Mouse (Mus musculus) limb, embryonic 14.5 days (tissue): Measurements from ENCODE around the gene A430078G23Rik. TPM values are rescaled to one million over a fixed set of nuclear protein-coding genes. Genes with fewer than 3 reads are reported as not detected.
"Not testable (repeated sequence)": the region's sequence is repeated elsewhere in the genome, so short reads cannot be mapped to it uniquely, and the experiment has no call there.

Experiments
- ATAC-seq: fragments of 200-750 bp; cut with Nextera tagmentation; 2 replicates; pipeline ENCODE4 v1.8.0; 2017; ENCODE audit warnings: low read depth, moderate number of reproducible peaks, moderate TSS enrichment; ENCODE audit not compliant: low FRiP score
- DNase-seq: peaks from one replicate; pipeline ENCODE4 v3.0.0-alpha.2; 2015; ENCODE audit warnings: low spot score
- H3K27ac ChIP-seq: fragments of 300-500 bp; sonication (generic); replicated peaks from 2 replicates; pipeline ENCODE4 v1.5.1; 2014; ENCODE audit warnings: low read depth, mild to moderate bottlenecking, low read length, moderate library complexity, mixed read lengths
- H3K27me3 ChIP-seq: fragments of 300-500 bp; sonication (generic); 2 replicates; pipeline ENCODE4 v1.6.1; 2014; ENCODE audit warnings: low read length, mixed read lengths; ENCODE audit not compliant: control insufficient read depth, insufficient read depth
- H3K36me3 ChIP-seq: fragments of 300-500 bp; sonication (generic); 2 replicates; pipeline ENCODE4 v1.6.1; 2014; ENCODE audit warnings: mild to moderate bottlenecking, low read length, moderate library complexity, mixed read lengths; ENCODE audit not compliant: control insufficient read depth, insufficient read depth
- H3K4me1 ChIP-seq: fragments of 300-500 bp; sonication (generic); 2 replicates; pipeline ENCODE4 v1.6.1; 2014; ENCODE audit warnings: antibody characterized with exemption, low read length, mixed read lengths; ENCODE audit not compliant: control insufficient read depth, insufficient read depth
- H3K4me2 ChIP-seq: fragments of 300-500 bp; sonication (generic); replicated peaks from 2 replicates; pipeline ENCODE4 v1.6.1; 2014; ENCODE audit warnings: low read depth, mild to moderate bottlenecking, low read length, moderate library complexity; ENCODE audit not compliant: severe bottlenecking
- H3K4me3 ChIP-seq: fragments of 300-500 bp; sonication (generic); replicated peaks from 2 replicates; pipeline ENCODE4 v1.5.1; 2014; ENCODE audit warnings: low read length
- H3K9ac ChIP-seq: fragments of 300-500 bp; sonication (generic); 2 replicates; pipeline ENCODE4 v1.6.1; 2014; ENCODE audit warnings: mild to moderate bottlenecking, low read depth, low read length, moderate library complexity; ENCODE audit not compliant: severe bottlenecking
- H3K9me3 ChIP-seq: fragments of 300-500 bp; sonication (generic); 2 replicates; pipeline ENCODE4 v1.6.1; 2016; ENCODE audit warnings: low read length; ENCODE audit not compliant: control insufficient read depth
- POLR2A ChIP-seq: fragments of 200-500 bp; IDR thresholded peaks from 2 replicates; pipeline ENCODE4 v1.8.0; 2012; ENCODE audit warnings: inconsistent platforms, mild to moderate bottlenecking, moderate library complexity, borderline replicate concordance; ENCODE audit not compliant: insufficient read depth, insufficient read length; ENCODE audit errors: extremely low read depth
- WGBS: fragments of 180-500 bp; shearing (Covaris S2); extraction: QIAGEN DNeasy Blood & Tissue Kit; methylation state at CpG from one replicate; pipeline ENCODE4 v1.1.7; 2014; 5-methylcytosine and 5-hydroxymethylcytosine counted together
- polyA plus RNA-seq, 2 experiments: library from polyadenylated mRNA; depleted of rRNA in 1 of 2; stranded (reverse) in 1 of 2; unstranded in 1 of 2; fragments of >200 nt; fragmentation: Nextera tagmentation in 1 of 2; extraction: Ambion mirVana in 1 of 2; gene quantifications; 2 replicates each; pipeline versions ENCODE4 v1.2.1 to v1.2.3; 2012 to 2014

The A430078G23Rik gene
- polyA plus RNA-seq, 2 experiments = 0.18 to 0.22 TPM

DNA sequence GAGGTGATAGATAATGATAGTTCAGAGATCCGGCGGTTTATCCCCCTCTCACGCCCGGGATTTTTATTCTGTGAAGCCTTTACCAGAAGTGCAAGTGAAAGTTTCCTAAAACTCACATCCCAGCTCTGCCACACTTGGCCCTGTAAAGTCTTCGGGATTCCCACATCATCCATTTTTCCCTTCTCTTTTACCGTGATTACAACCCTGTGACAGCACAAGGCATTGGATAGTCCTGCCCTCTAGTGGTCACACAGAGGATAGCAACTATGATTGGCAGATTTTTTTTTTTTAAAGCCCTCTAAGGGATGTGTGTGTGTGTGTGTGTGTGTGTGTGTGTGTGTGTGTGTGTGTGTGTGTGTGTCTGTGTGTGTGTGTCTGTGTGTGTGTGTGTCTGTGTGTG, 22.6 kb upstream of the A430078G23Rik start:
- Histone ChIP-seq H3K9ac (no peak overlapping the region), H3K4me1 (no peaks in the 10 kb centered on the region), H3K9me3 (no peaks in the 10 kb centered on the region), H3K27me3 (no peaks in the 10 kb centered on the region), H3K4me3 (no peak overlapping the region), H3K36me3 (no peaks in the 10 kb centered on the region), H3K27ac (no peak overlapping the region), H3K4me2 (no peak overlapping the region)
- peak; percentile 72 for DNase-seq
- WGBS = 50% methylated on average over 6 of the region's 6 CpGs
- TF ChIP-seq POLR2A = no peak
- ATAC-seq = no peak

DNA sequence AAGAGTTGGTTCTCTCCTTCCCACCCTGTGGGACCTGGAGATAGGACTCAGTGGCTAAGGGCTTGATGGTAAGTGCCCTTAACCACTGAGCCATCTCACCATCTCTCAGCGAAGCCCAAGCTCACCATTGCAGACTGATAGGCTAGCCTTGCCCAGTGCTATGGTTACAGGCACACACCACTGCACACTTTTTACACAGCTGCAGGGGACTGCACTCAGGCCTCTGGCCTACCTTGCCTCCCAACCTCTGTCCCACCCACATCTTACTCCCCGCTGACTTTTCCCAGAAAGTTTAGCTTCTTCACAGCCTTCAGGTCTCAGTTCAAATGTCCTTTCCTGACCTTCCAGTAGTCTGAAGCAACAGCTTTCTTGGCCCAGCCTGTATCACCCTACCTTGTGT, 21.5 kb upstream of the A430078G23Rik start:
- ATAC-seq = no peak
- 75% methylated on average over 2 of the region's 2 CpGs for WGBS
- no peak for TF ChIP-seq POLR2A

DNA sequence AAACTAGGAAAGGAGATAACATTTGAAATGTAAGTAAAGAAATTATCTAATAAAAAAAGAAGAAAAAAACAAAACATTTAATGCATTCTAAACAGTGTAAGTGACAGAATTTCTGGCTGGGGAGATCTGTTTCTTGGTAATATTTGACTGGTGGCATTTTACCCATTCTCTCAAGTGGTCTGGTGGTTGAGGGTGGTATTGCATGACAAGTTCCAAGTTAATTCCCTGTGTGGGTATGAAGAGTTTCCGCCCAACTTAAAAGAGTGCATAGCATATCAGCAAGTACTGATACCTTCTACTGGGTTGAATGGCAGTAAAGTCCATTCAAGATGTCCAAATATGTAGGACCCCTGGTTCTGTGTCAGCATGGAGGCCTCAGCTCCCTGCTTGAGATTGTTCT, 17.3 kb upstream of the A430078G23Rik start:
- ATAC-seq (no peak), DNase-seq (no peak)
- H3K4me3 ChIP-seq = no peak overlapping the region
- no peaks in the 10 kb centered on the region for H3K27me3 ChIP-seq
- no peak for TF ChIP-seq POLR2A
- no peaks in the 10 kb centered on the region for H3K36me3 ChIP-seq
- no peak overlapping the region for H3K4me2 ChIP-seq
- H3K27ac ChIP-seq = no peak overlapping the region
- H3K9ac ChIP-seq = no peak overlapping the region
- no peaks in the 10 kb centered on the region for H3K9me3 ChIP-seq
- 85% methylated on average over 1 of the region's 1 CpGs for WGBS
- H3K4me1 ChIP-seq = no peaks in the 10 kb centered on the region

More for the DNA sequence above, 21.5 kb upstream of the A430078G23Rik start:
- H3K4me1 ChIP-seq = no peaks in the 10 kb centered on the region
- H3K36me3 ChIP-seq = no peaks in the 10 kb centered on the region
- H3K9me3 ChIP-seq = no peaks in the 10 kb centered on the region
- H3K27me3 ChIP-seq = no peaks in the 10 kb centered on the region
- H3K4me3 ChIP-seq = no peak overlapping the region
- H3K9ac ChIP-seq = no peak overlapping the region
- H3K4me2 ChIP-seq = no peak overlapping the region
- H3K27ac ChIP-seq = no peak overlapping the region
- DNase-seq = no peak

DNA sequence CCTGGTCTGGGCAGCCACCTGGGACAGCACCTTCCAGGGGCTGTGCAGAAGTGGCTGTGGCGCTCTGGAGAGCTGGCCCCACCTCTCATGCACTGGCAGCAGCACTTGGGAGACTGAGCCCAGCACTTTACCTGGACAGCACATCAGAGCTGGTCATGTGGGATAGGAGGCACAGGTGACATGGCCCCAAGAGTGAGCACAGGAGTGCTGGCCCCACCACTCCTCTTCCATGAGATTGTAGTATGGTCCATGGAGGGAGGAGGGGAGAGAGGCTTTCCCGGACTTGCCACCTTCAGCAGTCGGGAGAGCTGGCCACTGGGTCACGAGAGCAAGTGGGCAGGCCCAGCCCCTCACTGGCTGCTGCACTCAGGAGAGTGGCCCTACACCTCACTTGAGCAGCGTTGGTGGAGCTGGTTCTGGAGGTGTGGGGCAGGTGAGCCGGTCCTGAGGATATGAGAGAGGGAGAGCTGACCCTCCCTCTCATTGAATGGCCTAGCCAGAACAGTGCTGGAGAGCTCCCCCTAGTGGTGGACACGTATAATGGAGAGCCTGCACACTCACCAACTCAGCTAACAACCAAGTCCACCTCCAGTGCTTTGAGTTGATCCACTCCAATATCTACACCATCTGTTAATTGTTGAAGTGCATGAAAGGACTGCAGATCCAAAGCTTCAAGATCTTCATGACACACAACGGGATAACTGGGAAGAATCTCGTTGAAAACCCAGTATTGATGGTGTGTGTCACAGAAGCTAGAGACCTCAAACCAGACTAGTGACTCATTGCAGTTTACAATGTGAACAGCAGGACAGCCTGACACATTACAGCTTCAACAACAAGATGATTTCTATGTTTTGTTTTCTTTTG, 16.3 kb upstream of the A430078G23Rik start:
- Histone ChIP-seq H3K27me3 (no peaks in the 10 kb centered on the region), H3K36me3 (no peaks in the 10 kb centered on the region), H3K9me3 (no peaks in the 10 kb centered on the region), H3K9ac (no peak overlapping the region), H3K27ac (no peak overlapping the region), H3K4me3 (no peak overlapping the region), H3K4me1 (no peaks in the 10 kb centered on the region), H3K4me2 (no peak overlapping the region)
- DNase-seq = no peak
- ATAC-seq = no peak
- WGBS = 70% methylated on average over 9 of the region's 9 CpGs
- no peak for TF ChIP-seq POLR2A

DNA sequence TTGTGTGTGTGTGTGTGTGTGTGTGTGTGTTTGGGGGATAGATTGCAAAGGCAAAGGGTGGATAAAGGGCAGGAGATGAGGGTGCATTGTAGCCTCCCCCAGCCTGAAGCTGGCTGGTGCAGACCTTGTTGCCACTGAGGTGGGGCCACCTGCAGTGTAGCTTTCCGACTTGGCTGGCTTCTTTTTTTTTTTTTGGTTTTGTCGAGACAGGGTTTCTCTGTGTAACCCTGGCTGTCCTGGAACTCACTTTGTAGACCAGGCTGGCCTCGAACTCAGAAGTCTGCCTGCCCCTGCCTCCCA, 15.7 kb upstream of the A430078G23Rik start:
- not testable (repeated sequence) for H3K36me3 ChIP-seq, ATAC-seq, H3K9me3 ChIP-seq, H3K9ac ChIP-seq, DNase-seq, H3K4me2 ChIP-seq, H3K4me1 ChIP-seq, H3K4me3 ChIP-seq, H3K27me3 ChIP-seq, H3K27ac ChIP-seq
- WGBS = 81% methylated on average over 3 of the region's 3 CpGs
